Mouse (Mus musculus) MEL (cell line): ENCODE data around the gene Pitpnc1.

ENCODE experiments used
- CTCF ChIP-seq, 3 experiments: IDR thresholded peaks in 2 of 3; conservative IDR thresholded peaks in 1 of 3; 2 replicates each; pipeline ENCODE4 v1.5.1; 2011 to 2012; ENCODE audit warnings: low read length in 3 of 3, low read depth in 2 of 3, mild to moderate bottlenecking in 2 of 3, improper control_type of control experiment in 1 of 3, inconsistent platforms in 1 of 3, mixed read lengths in 1 of 3, moderate library complexity in 1 of 3; ENCODE audit not compliant: control insufficient read depth in 1 of 3, insufficient read depth in 1 of 3, poor library complexity in 1 of 3, severe bottlenecking in 1 of 3
- EP300 ChIP-seq, 2 experiments: IDR thresholded peaks; 2 replicates each; pipeline ENCODE4 v1.6.1; 2011; ENCODE audit warnings: improper control_type of control experiment in 2 of 2, low read length in 2 of 2, low read depth in 1 of 2, mild to moderate bottlenecking in 1 of 2
- KAT2A ChIP-seq: conservative IDR thresholded peaks from 2 replicates; pipeline ENCODE4 v1.6.1; 2012; ENCODE audit warnings: low read depth, low read length, improper control_type of control experiment, inconsistent platforms
- MAX ChIP-seq: IDR thresholded peaks from 2 replicates; pipeline ENCODE4 v1.6.1; 2011; ENCODE audit warnings: low read length, improper control_type of control experiment
- MAZ ChIP-seq: IDR thresholded peaks from 2 replicates; pipeline ENCODE4 v1.6.1; 2012; ENCODE audit warnings: low read depth, mild to moderate bottlenecking, inconsistent platforms, low read length, improper control_type of control experiment
- POLR2A ChIP-seq, 2 experiments: IDR thresholded peaks; 2 replicates each; pipeline ENCODE4 v1.6.1; 2011 to 2012; ENCODE audit warnings: low read length in 2 of 2, mild to moderate bottlenecking in 2 of 2, control low read depth in 1 of 2, improper control_type of control experiment in 1 of 2, low read depth in 1 of 2, moderate library complexity in 1 of 2; ENCODE audit not compliant: control insufficient read depth in 1 of 2, insufficient read depth in 1 of 2, poor library complexity in 1 of 2
- POLR2AphosphoS5 ChIP-seq: IDR thresholded peaks from 2 replicates; pipeline ENCODE4 v1.6.1; 2012; ENCODE audit warnings: low read depth, borderline replicate concordance, mild to moderate bottlenecking, inconsistent platforms, low read length, moderate library complexity, mixed read lengths
- TCF12 ChIP-seq: IDR thresholded peaks from 2 replicates; pipeline ENCODE4 v1.6.1; 2014; ENCODE audit warnings: low read depth, mild to moderate bottlenecking, inconsistent platforms, low read length, improper control_type of control experiment, moderate library complexity
- UBTF ChIP-seq: IDR thresholded peaks from 2 replicates; pipeline ENCODE4 v1.6.1; 2012; ENCODE audit warnings: low read depth, mild to moderate bottlenecking, inconsistent platforms, low read length, improper control_type of control experiment, moderate library complexity, borderline replicate concordance; ENCODE audit not compliant: insufficient read depth
- USF1 ChIP-seq: IDR thresholded peaks from 2 replicates; pipeline ENCODE4 v1.6.1; 2014; ENCODE audit warnings: low read depth, mild to moderate bottlenecking, inconsistent platforms, low read length, improper control_type of control experiment, moderate library complexity
- ZC3H11A ChIP-seq: IDR thresholded peaks from 2 replicates; pipeline ENCODE4 v1.6.1; 2012; ENCODE audit warnings: low read depth, mild to moderate bottlenecking, inconsistent platforms, low read length, improper control_type of control experiment
- ZMIZ1 ChIP-seq: IDR thresholded peaks from 2 replicates; pipeline ENCODE4 v1.6.1; 2012; ENCODE audit warnings: low read depth, mild to moderate bottlenecking, inconsistent platforms, low read length, improper control_type of control experiment, moderate library complexity

DNA sequence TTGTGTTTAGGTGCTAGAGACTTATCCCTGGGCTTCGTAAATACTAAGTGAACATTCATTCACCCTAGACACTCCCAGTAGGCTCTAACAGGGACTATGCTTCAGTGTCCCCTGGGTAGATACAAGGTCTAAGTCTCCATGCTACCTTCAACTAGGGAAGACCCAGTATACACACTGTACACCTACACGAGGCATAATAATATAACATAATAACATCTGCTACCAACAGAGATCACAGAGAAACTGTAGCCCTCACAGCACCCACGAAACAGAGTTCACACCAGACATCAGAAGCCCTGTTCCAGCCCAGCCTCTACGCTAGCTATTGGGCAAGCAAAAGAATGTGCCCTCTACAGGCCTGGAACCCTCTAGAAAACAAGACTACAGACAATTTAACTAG is 5.5 kb downstream of the Pitpnc1 start:
- TF ChIP-seq USF1 (no peak), EP300 (IDR thresholded peaks at IDR 0.05; ENCODE audit: low read depth in 1 of 2, low read length in 2 of 2) (no peak), ZC3H11A (no peak), MAX (no peak), UBTF (no peak), ZMIZ1 (no peak), MAZ (no peak), KAT2A (no peak), CTCF (IDR thresholded peaks at IDR 0.05 in 2 of 3, conservative IDR thresholded peaks at IDR 0.05 in 1 of 3; ENCODE audit: control insufficient read depth in 1 of 3, insufficient read depth in 1 of 3, low read depth in 2 of 3, low read length in 3 of 3, poor library complexity in 1 of 3, severe bottlenecking in 1 of 3) (no peak), POLR2AphosphoS5 (no peak), POLR2A (IDR thresholded peaks at IDR 0.05; ENCODE audit: control insufficient read depth in 1 of 2, insufficient read depth in 1 of 2, low read depth in 1 of 2, low read length in 2 of 2, poor library complexity in 1 of 2) (no peak), TCF12 (no peak)
